Mouse (Mus musculus): ENCODE measurements at regions not wholly inside any gene's neighbourhood (a gene's known extent, or its start where the extent isn't known, plus 50 kb on each side); places are given as distances from the start of the nearest gene placed in this dataset.
"Not testable (repeated sequence)": the region's sequence is repeated elsewhere in the genome, so short reads cannot be mapped to it uniquely, and the experiment has no call there.

DNA sequence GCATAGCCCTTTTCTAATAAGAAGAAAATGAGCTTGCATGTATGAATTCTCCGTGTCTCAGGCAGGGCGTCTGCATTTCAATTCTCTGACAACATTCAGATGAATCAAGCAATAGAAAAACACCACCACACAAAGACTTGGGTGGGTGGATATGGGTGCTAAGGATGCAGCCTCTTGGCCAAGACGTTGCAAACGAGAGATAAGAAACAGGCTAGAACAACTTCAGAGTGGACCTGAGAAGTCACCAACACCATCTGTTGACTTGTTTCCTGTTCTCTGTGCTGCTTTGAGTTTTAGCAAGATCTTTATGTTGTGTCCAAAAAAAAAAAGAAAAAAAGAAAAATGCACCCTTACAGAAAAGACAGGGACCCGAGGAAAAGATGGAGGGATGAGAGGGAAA is 277.0 kb downstream of the Gxylt1 start:
- no peak for DNase-seq (ENCODE audit: low spot score in 2 of 2)

- DNase-seq (ENCODE audit: low spot score in 2 of 2): no peak
These were observed 280.7 kb downstream of the Gxylt1 start for GRCm38 (mm10) chr15:92994191-92994671.

- no peak for DNase-seq (ENCODE audit: low spot score in 2 of 2)
These were observed 281.3 kb downstream of the Gxylt1 start for GRCm38 (mm10) chr15:92993538-92994190.

DNA sequence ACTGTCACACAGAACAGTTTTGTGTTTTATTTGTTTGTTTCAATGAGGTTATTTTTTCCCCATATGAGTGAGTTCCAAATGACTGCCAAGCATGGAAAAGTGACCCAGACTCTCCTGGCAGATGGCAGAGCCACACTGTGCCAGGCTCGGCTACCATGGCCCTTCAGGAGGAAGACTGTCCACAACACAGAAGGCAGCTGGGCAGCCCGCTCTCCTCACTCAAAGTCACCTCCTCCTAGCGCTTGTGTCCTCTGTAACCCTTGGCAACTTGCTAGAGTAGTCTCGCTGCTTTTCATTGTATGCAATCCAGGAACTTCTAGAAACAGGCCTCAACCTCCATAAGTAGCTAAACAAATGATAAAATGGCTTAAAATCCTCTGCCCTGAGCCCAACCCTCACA is 299.2 kb downstream of the Gxylt1 start:
- no peak for DNase-seq (ENCODE audit: low spot score in 2 of 2)

GRCm38 (mm10) chr15:92974931-92975330 is 300.0 kb downstream of the Gxylt1 start:
- no peak for DNase-seq (ENCODE audit: low spot score in 2 of 2)

DNA sequence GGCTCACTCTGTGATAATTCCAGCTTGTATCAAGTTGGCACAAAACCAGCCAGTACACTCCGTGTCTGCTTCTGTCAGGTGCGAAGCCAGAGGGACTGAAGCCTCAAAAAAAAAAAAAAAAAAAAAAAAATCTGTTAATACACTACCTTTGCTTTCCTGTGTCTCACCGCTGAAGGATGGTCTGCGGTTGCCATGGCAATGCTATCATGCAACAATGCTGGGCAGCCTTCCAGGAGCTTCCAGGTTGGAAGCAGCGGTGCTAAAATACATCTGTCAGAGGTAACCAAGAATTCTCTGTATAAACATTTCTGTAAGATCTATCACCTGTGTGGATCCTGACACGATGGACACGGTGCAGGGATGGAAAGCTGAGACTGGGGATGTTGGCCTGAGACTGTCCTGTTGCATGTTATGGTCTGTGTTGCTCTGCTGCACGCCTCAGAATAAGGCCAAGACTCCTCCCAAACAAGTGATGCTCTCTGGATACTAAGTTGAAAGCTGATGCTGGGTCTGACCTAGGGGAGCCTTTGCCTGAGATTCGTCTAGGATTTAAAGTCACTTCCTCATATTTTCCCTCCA is 301.2 kb downstream of the Gxylt1 start:
- no peak for DNase-seq (ENCODE audit: low spot score in 2 of 2)

- no peak for DNase-seq (ENCODE audit: low spot score in 2 of 2)
These were observed 309.4 kb downstream of the Gxylt1 start for GRCm38 (mm10) chr15:92965556-92965955.

- no peak for DNase-seq (ENCODE audit: low spot score in 2 of 2)
These were observed 310.1 kb downstream of the Gxylt1 start for GRCm38 (mm10) chr15:92964901-92965300.

GRCm38 (mm10) chr15:92964131-92964530 is 310.8 kb downstream of the Gxylt1 start:
- DNase-seq (ENCODE audit: low spot score in 2 of 2): no peak

DNA sequence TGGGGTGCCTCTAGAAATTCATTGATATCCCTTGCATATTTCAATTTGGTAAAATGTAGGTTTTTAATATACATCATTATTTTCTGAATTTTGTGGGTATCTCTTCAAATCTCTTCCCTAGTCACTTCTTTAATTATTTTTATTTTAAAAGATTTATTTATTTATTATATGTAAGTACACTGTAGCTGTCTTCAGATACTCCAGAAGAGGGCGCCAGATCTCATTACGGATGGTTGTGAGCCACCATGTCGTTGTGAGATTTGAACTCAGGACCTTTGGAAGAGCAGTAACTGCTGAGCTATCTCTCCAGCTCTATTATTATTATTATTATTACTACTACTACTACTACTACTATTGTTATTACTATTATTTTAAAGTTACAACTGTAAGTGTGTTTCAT is 324.1 kb downstream of the Gxylt1 start:
- DNase-seq (ENCODE audit: low spot score in 2 of 2): not testable (repeated sequence)

DNA sequence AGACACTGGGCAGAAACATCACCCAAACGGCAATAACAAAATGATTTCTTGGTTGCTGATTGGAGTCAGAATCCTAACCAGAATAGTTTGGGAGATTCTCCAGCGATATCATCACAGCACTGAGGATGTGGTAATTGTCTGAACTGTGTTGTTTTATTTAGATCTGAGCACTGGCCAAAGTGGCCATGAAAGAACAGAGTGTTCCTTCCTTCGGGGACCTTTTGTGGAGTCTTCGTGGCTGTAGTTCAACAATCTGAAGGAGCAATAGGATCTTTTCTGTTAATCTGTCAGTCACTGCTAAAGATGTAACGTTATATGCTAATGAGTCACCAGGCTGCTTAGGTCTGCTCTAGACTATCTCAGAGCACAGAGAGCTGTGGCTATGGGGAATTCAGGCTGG is 328.8 kb downstream of the Gxylt1 start:
- DNase-seq (ENCODE audit: low spot score in 2 of 2): no peak

- DNase-seq (ENCODE audit: low spot score in 2 of 2): no peak
These were observed 371.2 kb downstream of the Gxylt1 start for GRCm38 (mm10) chr15:92903821-92904220.

GRCm38 (mm10) chr15:92897277-92897676 is 377.7 kb downstream of the Gxylt1 start:
- no peak for DNase-seq (ENCODE audit: low spot score in 2 of 2)

DNA sequence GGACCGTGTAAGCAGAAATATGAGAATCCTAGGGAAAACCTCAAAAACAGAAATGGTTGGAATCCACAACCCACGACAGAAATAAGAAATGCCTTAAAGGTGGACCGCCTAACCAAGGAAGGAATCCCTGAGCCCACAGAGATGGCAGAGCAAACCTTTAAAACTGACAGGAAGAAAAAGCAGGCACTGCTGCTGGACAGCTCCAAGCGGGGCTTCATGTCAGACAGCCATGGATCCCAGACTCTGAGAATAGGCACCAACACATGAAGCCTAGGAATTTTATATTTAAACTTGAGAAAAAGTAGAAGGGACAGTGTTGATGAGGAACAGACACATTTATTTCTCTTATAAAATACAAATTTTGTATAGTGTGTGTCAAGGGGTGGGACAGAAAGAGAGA is 379.1 kb downstream of the Gxylt1 start:
- DNase-seq (ENCODE audit: low spot score in 2 of 2): no peak

DNA sequence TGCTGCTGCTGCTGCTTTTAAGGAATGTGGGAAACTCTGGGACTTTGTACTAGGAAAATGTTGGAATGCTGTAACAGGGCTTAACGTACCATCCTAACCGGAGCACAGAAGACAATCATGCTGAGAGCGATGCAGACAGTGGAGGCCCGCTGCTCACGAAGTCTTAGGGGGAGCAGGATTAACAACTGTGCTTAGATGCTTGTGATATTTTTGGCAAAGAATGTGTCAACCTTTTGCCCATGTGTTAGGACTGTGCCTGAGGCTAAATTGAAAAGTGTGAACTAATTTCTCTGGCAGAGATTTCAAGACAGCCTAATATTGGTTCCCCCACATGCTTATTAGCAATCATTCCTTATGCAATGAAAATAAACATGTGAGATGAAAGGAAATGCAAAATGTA is 398.5 kb downstream of the Gxylt1 start:
- DNase-seq (ENCODE audit: low spot score in 2 of 2): no peak

- no peak for DNase-seq (ENCODE audit: low spot score in 2 of 2)
These were observed 410.9 kb downstream of the Gxylt1 start for GRCm38 (mm10) chr15:92864106-92864505.

DNA sequence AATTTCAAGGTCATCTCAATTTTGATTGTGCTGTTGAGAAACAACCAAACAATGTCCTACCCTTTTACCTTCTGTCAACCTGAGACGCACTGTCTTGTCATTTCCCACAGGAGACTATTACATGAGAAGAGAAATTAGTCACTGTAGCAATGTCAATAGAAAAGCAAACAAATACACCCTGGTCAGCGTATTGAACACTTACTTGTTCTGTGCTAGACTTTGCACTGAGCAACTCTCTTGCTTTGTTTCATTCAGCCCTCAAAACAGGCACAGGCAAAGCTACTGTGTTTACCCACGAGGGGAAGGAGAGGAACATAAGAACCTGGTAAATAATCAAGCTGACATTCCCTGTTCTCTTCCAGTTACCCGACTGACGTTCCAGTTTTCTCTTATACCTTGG is 424.1 kb downstream of the Gxylt1 start:
- no peak for DNase-seq (ENCODE audit: low spot score in 2 of 2)

DNA sequence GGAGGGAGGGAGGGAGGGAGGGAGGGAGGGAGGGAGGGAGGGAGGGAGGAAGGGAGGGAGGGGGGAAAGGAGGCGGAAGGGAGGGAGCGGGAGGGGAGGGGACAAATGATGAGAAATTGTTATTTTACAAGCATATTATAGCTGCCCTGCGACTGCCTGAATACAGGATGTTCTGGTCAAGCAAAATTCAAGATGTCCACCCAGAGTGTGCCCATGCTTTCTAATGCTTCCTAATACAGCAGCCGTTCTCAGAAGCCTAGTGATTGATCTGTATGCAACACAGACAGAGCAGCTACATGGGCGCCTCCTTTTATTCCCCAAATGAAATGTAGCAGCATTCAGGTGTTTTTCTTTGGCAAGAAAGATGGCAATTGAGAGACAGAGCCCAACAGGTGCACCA is 434.9 kb downstream of the Gxylt1 start:
- no peak for DNase-seq (ENCODE audit: low spot score in 2 of 2)

GRCm38 (mm10) chr15:92839611-92840010 is 435.4 kb downstream of the Gxylt1 start:
- no peak for DNase-seq (ENCODE audit: low spot score in 2 of 2)

DNA sequence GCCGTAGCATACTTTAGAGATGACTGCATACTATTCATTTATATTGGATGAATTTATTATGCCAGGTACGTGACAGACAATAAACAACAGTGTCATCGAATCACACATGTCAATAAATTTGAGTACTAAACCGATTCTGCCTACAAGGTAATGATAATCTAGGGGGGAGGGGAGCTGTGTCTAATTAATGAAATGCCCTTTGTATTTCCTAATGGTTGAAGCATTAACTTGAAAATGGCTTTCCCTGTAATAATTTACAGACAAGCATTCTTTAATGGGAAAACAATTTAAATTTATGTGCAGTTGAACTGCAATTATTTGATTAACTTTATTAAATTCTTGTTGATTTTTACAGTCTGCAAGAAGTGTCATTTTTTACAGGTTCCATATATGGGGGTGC is 429.5 kb downstream of the Pdzrn4 start:
- no peak for DNase-seq (ENCODE audit: low spot score in 2 of 2)

Measured in spleen, postnatal 4 days (tissue).